Mouse (Mus musculus): ENCODE measurements around the gene Grin2a.

Gene Grin2a

GRCm38 (mm10) chr16:9972705-9973104 is 22.7 kb downstream of the Grin2a start:
- no peak for DNase-seq (ENCODE audit: low spot score in 2 of 2)

- DNase-seq (ENCODE audit: low spot score in 2 of 2), result no peak
Observed at GRCm38 (mm10) chr16:9964469-9964868, 30.9 kb downstream of the Grin2a start.

- DNase-seq (ENCODE audit: low spot score in 2 of 2), result no peak
Observed at GRCm38 (mm10) chr16:9962482-9962881, 32.9 kb downstream of the Grin2a start.

DNA sequence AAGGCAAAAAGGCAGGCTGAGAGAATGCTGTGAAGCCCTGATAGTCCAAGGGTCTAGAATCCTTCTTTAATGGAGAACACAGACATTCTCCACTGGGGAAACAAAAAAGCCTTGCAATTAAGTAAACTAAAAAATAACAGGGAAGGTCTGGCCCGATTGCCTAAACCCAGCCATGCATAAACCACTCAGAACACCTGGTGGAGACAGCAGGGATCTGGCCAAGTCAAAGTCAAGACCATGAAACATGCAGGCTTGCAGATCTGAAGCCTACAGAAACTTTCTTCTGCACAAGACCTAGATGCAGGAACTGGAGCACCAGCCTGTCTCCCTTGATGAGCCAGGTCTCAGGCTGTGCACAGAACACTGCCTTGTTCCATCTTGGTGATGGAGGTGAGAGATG is 36.0 kb downstream of the Grin2a start:
- DNase-seq (ENCODE audit: low spot score in 2 of 2), result no peak

GRCm38 (mm10) chr16:9954266-9954665 is 41.1 kb downstream of the Grin2a start:
- DNase-seq (ENCODE audit: low spot score in 2 of 2), result no peak

- no peak for DNase-seq (ENCODE audit: low spot score in 2 of 2)
Observed at GRCm38 (mm10) chr16:9953396-9953831, 41.9 kb downstream of the Grin2a start.

DNA sequence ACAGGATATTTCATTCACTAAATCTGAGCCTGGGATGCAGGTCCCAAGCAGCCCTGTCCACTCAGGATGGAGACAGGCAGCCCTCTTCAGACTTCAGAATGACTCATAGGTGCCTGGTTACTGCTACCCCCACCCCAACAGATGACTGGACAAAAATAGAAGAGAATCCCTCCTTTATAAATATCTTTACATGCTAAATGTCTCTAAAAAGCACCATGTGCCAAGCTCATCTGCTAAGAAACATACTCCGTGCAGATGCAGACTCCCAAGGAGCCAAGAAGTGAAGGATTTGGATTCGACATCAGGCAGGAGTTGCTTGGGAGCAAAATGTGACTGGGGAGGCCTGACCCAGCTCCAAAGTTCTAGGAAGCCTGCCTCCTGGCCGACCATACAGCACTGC is 46.1 kb downstream of the Grin2a start:
- DNase-seq (ENCODE audit: low spot score in 2 of 2), result no peak

DNA sequence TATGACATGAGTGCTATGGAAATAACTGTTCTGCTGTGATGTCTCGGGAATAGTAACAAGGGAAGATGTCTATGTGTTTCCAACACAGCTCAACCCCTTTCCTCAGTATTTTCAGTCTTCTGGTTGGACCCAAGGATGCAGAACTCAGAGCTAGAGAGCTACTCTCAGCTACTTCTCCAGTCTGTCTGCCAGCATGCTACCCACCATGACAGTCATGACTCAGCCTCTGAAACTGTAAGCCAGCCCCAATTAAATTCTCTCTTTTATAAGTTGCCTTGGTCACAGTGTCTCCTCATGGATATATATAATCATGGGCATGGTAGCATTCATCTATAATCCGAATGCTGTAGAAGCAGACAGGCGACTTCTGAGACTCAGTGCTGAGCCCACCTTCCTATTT is 47.9 kb downstream of the Grin2a start:
- DNase-seq (ENCODE audit: low spot score in 2 of 2), result no peak

GRCm38 (mm10) chr16:9944836-9945235 is 50.5 kb downstream of the Grin2a start:
- no peak for DNase-seq (ENCODE audit: low spot score in 2 of 2)

DNA sequence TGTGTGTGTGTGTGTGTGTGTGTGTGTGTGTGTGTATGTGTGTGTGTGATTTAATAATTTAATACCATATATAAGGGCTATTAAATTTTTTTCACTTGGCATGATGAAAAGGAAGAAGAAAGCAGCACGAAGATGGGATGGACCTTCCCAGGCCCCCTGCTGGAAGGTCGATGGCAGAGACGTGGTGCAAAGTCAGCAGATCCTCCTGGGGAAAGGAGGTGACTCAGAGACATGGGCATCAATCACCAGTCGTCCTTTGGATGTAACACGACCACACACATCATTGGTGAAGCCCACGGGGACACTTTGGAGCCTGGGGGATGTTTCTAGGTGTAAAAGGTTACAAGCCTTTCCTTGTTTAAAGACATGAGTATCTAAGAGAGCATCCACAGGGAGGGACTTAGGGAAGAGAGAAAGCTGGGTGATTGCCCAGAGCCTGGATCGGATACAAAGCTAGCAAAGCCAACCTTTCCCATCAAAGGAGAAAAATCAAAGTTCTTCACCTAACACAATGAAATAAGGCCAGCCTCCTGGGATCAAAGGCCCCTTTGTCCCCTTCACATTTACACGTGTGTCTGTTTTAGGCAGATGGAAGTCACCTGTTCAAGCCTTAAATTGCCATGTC is 53.9 kb downstream of the Grin2a start:
- DNase-seq (ENCODE audit: low spot score in 2 of 2), result no peak

DNA sequence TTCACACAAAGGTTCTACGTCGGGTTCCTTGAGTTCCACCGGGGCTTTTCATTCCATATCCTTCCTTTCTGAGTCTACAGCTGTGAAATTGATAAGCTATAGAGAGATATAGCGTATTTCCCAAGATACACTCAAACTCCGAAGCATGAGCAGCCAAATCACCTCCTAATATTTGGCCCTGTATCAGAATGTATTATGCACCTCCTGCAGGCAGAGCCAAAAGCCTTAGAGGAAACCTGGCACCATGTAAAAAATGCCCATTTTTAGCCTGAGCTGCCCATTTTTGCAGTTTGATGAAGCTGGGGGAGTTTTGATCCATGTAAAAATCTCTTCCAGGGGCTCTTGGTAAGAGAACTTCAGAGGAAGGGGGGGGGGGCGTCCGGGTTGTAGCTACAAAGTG is 54.6 kb downstream of the Grin2a start:
- no peak for DNase-seq (ENCODE audit: low spot score in 2 of 2)

- DNase-seq (ENCODE audit: low spot score in 2 of 2), result no peak
Observed at GRCm38 (mm10) chr16:9910672-9911071, 84.7 kb downstream of the Grin2a start.

DNA sequence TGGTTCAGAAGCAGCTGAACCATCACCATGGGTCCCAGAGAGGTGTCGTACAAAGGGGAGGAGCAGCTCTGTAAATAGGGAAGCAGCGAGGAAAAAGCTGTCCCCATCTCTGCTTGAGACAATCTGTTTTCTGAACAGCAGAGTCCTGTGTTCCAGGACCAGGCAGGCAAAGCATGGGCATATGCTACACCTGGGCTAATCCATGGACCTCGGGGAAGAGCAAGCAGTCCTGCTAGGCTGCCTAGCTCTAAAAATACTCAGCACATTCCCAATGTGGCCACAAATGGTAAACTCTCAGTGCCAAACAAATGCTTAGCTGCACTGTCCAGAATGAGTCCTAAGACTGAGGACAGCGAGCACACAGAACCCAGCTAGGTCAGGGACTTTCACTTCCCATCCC is 86.1 kb downstream of the Grin2a start:
- no peak for DNase-seq (ENCODE audit: low spot score in 2 of 2)

DNA sequence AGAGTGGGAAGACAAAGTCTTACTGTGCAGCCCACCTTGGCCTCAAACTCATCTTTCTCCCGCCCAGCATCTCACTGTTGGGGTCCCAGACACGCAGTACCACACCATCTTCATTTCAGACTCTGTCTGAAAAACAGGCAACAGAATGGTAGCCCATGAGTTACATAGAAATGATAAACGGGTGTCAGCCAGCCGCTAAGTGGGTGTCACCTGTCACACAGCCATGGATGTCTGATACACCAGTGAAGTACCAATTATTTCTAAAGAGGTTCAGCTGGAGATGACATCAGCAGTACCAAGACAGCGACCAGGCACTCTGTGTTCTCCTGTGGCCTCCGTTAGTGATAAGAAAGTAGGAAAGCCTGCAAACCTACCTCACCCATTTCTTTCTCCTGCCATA is 90.9 kb downstream of the Grin2a start:
- DNase-seq (ENCODE audit: low spot score in 2 of 2), result no peak

DNA sequence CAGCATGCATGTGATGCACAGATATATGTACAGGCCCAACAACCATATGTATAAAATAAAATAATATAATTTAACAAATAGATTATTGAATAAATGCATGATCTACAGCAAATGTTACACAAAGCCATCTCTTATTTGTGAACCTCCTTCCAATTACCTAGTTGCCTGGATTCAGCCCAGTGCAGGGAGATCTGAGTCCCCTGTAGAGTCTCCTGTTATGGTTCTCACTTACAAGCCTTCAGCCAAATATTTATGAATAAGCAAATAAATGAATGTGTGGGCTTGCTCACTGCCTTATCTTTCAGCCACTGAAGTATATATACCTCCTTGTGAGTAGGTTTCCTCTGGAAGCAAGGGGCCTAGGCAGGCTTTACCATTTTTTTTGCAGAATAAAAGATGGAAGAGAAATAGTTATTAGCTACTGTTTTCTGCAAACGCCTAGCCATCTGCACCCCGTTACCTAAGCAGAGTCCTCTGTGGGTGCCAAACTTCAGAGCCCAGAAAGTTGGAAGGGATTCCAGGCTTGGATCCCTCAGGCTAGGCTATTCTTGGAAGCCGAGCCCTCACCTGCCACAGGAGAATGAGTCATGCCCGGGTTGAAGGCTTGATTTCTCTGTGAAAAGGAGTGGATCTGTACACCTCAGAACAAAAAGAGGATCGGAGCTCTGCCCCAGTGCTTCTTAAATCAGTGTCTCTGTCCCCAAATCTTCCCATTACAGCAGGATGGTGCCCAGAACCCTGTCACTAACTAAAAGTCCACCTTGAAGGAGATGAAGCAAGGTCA is 92.5 kb downstream of the Grin2a start:
- no peak for DNase-seq (ENCODE audit: low spot score in 2 of 2)

- no peak for DNase-seq (ENCODE audit: low spot score in 2 of 2)
Observed at GRCm38 (mm10) chr16:9901433-9901832, 93.9 kb downstream of the Grin2a start.

DNA sequence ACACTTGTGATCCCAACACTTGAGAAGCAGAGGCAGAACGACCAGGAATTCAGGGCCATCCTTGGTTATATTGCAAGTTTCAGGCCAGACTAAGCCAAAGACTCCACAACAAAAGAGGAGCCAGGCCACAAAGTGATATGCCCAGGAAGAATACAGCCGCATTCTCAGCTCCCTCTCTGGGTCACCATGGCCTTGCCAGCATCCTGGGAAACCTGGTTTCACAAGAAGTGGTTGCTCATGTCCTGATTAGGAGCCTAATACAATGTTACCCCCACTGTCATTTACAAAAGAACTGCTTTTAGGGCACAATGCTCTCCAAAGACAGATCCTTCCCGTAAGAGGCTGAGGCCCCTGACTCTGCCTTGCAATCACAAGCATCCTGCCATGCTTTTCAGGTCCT is 94.4 kb downstream of the Grin2a start:
- no peak for DNase-seq (ENCODE audit: low spot score in 2 of 2)

GRCm38 (mm10) chr16:9900196-9900595 is 95.2 kb downstream of the Grin2a start:
- DNase-seq (ENCODE audit: low spot score in 2 of 2), result no peak

DNA sequence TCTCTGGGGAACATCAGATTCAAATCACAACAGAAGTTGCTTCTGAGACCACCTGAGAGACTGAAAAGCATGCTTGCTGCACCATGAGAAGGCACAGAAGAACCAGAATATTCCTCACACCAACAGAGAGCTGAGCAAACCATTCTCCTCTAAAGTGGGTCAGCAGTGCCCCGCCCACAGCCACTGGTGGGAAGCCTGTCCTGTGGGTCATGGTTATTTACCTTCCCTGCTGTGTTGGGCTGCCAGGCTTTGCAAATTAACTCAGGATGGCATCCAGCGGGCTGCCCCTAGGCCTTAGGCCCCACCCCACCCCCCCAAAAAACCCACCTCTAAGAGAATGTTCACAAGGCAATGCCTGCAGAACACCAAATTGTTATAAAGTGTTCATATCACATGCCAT is 96.2 kb downstream of the Grin2a start:
- DNase-seq (ENCODE audit: low spot score in 2 of 2), result no peak

DNA sequence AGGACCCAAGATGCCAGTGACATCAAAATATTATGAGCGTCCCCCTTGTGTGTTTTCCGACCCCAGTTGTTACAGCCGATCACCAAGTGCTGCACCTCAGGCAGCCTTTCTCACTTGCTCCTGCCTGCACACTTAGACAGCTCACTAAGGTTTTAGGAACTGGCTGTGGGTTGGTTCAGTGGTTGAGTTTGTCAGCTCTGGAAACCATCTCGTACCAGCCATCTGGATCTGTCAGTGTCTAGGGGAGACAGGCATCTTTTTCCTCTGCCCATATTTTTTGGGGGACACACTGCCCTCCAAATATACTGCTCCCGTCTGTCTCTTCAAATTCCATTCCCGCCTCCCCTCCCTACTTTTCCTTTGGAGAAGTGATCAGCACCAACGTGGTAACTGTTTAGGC is 99.8 kb downstream of the Grin2a start:
- no peak for DNase-seq (ENCODE audit: low spot score in 2 of 2)

DNA sequence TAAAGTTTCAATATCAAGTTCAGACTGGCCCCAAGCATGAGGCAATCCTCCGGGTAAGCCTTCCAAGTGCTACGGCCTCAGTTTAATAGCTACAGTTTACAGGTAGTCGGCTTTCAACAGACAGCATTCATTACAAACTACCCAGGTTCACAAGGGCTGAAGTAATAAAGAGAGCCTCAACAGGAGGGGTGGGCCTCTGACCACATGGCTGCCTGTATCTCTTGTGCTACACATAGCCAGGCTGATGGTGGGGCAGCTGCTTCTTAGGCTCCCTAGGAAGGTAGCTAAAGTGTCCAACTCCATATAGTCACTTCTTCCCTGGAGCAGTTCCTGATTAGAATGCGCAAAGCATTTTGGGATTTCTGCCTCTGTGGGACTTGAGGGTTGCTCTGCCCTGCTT is 109.2 kb downstream of the Grin2a start:
- no peak for DNase-seq (ENCODE audit: low spot score in 2 of 2)

DNA sequence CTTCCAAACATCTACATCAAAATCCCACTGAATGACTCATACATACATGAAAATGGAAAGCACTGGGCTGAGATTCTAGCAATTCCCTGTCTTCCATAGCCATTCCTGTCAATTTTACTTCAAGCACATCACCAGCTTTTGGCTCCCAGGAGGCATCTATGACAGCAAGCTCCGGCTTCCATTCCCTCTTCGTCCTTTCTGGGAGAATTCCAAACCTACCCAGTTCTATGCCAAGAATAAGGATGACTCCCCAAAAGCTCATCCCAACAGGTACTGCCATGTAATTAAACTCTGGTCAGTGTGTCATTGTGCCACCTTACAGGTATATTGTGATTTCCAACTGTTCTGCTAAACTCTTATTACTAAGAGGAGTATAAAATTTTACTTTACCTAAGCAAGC is 111.2 kb downstream of the Grin2a start:
- DNase-seq (ENCODE audit: low spot score in 2 of 2), result no peak

DNA sequence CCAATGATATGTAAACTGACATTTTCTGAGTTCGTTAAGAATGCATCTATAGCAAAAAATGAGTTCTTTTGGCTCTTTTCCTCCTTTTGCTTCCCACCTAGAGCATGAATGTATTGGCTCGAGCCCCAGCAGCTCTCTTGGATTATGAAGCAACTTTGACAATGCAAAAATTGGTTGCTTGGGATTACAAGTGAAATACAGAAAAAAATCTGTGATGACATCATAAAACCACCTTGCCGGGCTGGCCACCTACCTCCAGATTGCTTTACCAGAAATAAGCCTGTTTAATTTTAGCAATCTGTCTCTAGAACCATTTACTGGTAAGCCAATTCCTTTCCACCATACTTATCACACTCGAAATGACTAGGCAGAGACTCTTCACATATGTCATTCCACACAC is 112.9 kb downstream of the Grin2a start:
- DNase-seq (ENCODE audit: low spot score in 2 of 2), result no peak

GRCm38 (mm10) chr16:9873001-9873400 is 122.4 kb downstream of the Grin2a start:
- no peak for DNase-seq (ENCODE audit: low spot score in 2 of 2)
